Mouse (Mus musculus): ENCODE results near the gene Zfp1.

Zfp1 gene

GRCm38 (mm10) chr8:111712588-111712987, 69.4 kb downstream of the Zfp1 start:
- DNase-seq (ENCODE audit: extremely low spot score, low spot score): no peak

- DNase-seq (ENCODE audit: extremely low spot score, low spot score): no peak
Measured at GRCm38 (mm10) chr8:111713291-111713690, 70.1 kb downstream of the Zfp1 start.

- DNase-seq (ENCODE audit: extremely low spot score, low spot score): no peak
Measured at GRCm38 (mm10) chr8:111713817-111714216, 70.6 kb downstream of the Zfp1 start.

GRCm38 (mm10) chr8:111714295-111714694, 71.1 kb downstream of the Zfp1 start:
- DNase-seq (ENCODE audit: extremely low spot score, low spot score): no peak

GRCm38 (mm10) chr8:111715514-111715913, 72.3 kb downstream of the Zfp1 start:
- no peak for DNase-seq (ENCODE audit: extremely low spot score, low spot score)

- no peak for DNase-seq (ENCODE audit: extremely low spot score, low spot score)
Measured at GRCm38 (mm10) chr8:111716603-111717487, 73.6 kb downstream of the Zfp1 start.

- no peak for DNase-seq (ENCODE audit: extremely low spot score, low spot score)
Measured at GRCm38 (mm10) chr8:111717488-111717792, 74.2 kb downstream of the Zfp1 start.

- no peak for DNase-seq (ENCODE audit: extremely low spot score, low spot score)
Measured at GRCm38 (mm10) chr8:111717866-111718265, 74.7 kb downstream of the Zfp1 start.

- DNase-seq (ENCODE audit: extremely low spot score, low spot score): no peak
Measured at GRCm38 (mm10) chr8:111718937-111719336, 75.7 kb downstream of the Zfp1 start.

GRCm38 (mm10) chr8:111720115-111720544, 76.9 kb downstream of the Zfp1 start:
- DNase-seq (ENCODE audit: extremely low spot score, low spot score): no peak

Data from neural tube, embryonic 10.5 days (tissue).